12 mouse cellular contexts compared by ENCODE assay signal in genomic region chr12:4483386-4483785, GRCm38 (mm10).
"Had no signal": no experiment of that assay in that cellular context is flagged by ENCODE, and none has a peak within 500 bp of the region (broad histone marks: within the 10 kb centered on the region; RNA-seq: fewer than 3 reads in every experiment).

No protein-coding gene starts in this region.

- DNase-seq: kidney, postnatal 10 days; kidney, postnatal 4 days; lung, adult 18-20 months; lung, postnatal 36 days; right cerebral cortex, postnatal 14 days; thymus, adult 2 months; thymus, postnatal 25 days had no signal

- H3K36me3 ChIP-seq: limb, embryonic 12.5 days; midbrain, embryonic 13.5 days; stomach, embryonic 15.5 days had no signal

- H3K4me3 ChIP-seq: left cerebral cortex, adult 2 months; limb, embryonic 12.5 days; midbrain, embryonic 13.5 days; stomach, embryonic 15.5 days had no signal

- H3K9ac ChIP-seq: limb, embryonic 12.5 days; liver, embryonic 14.5 days; midbrain, embryonic 13.5 days; stomach, embryonic 15.5 days had no signal

- H3K4me1 ChIP-seq: limb, embryonic 12.5 days; stomach, embryonic 15.5 days had no signal

- H3K9me3 ChIP-seq: limb, embryonic 12.5 days; midbrain, embryonic 13.5 days; stomach, embryonic 15.5 days had no signal

- H3K27ac ChIP-seq: left cerebral cortex, adult 2 months; limb, embryonic 12.5 days; liver, embryonic 14.5 days; midbrain, embryonic 13.5 days; stomach, embryonic 15.5 days had no signal

- ATAC-seq: midbrain, embryonic 13.5 days had no signal

- H3K27me3 ChIP-seq: limb, embryonic 12.5 days; stomach, embryonic 15.5 days had no signal

- H3K4me2 ChIP-seq: limb, embryonic 12.5 days; midbrain, embryonic 13.5 days; stomach, embryonic 15.5 days had no signal
